Mouse (Mus musculus) embryonic facial prominence, embryonic 12.5 days (tissue): ENCODE data around the gene Erich6. TPM values are rescaled to one million over a fixed set of nuclear protein-coding genes. Genes with fewer than 3 reads are reported as not detected.

Source experiments
- ATAC-seq: fragments of 200-750 bp; cut with Nextera tagmentation; 2 replicates; pipeline ENCODE4 v1.8.0; 2017; ENCODE audit not compliant: insufficient number of reproducible peaks, insufficient read depth, low FRiP score, low TSS enrichment
- H3K27ac ChIP-seq: fragments of 300-500 bp; sonication (generic); 2 replicates; pipeline ENCODE4 v1.5.1; 2016; ENCODE audit warnings: mild to moderate bottlenecking
- H3K27me3 ChIP-seq: fragments of 300-500 bp; sonication (generic); 2 replicates; pipeline ENCODE4 v1.6.1; 2016; ENCODE audit warnings: mild to moderate bottlenecking, moderate library complexity
- H3K36me3 ChIP-seq: fragments of 300-500 bp; sonication (generic); 2 replicates; pipeline ENCODE4 v1.6.1; 2016; ENCODE audit warnings: mild to moderate bottlenecking
- H3K4me1 ChIP-seq: fragments of 300-500 bp; sonication (generic); 2 replicates; pipeline ENCODE4 v1.6.1; 2016
- H3K4me2 ChIP-seq: fragments of 300-500 bp; sonication (generic); replicated peaks from 2 replicates; pipeline ENCODE4 v1.6.1; 2016; ENCODE audit warnings: mild to moderate bottlenecking, moderate library complexity
- H3K4me3 ChIP-seq: fragments of 300-500 bp; sonication (generic); 2 replicates; pipeline ENCODE4 v1.5.1; 2016; ENCODE audit warnings: mild to moderate bottlenecking
- H3K9ac ChIP-seq: fragments of 300-500 bp; sonication (generic); 2 replicates; pipeline ENCODE4 v1.6.1; 2016; ENCODE audit warnings: mild to moderate bottlenecking, moderate library complexity
- H3K9me3 ChIP-seq: fragments of 300-500 bp; sonication (generic); 2 replicates; pipeline ENCODE4 v1.6.1; 2016; ENCODE audit warnings: mild to moderate bottlenecking, moderate library complexity
- WGBS: fragments of 180-500 bp; shearing (Covaris S2); methylation state at CpG from one replicate; pipeline ENCODE4 v1.1.7; 2016; 5-methylcytosine and 5-hydroxymethylcytosine counted together
- polyA plus RNA-seq: library from polyadenylated mRNA; unstranded; fragments of >200 nt; fragmentation: Nextera tagmentation; extraction: Ambion mirVana; gene quantifications from 2 replicates; pipeline ENCODE4 v1.2.1, GENCODE M21; 2016

Erich6 gene
- polyA plus RNA-seq, 1 experiment from 2014 or later: not detected

DNA sequence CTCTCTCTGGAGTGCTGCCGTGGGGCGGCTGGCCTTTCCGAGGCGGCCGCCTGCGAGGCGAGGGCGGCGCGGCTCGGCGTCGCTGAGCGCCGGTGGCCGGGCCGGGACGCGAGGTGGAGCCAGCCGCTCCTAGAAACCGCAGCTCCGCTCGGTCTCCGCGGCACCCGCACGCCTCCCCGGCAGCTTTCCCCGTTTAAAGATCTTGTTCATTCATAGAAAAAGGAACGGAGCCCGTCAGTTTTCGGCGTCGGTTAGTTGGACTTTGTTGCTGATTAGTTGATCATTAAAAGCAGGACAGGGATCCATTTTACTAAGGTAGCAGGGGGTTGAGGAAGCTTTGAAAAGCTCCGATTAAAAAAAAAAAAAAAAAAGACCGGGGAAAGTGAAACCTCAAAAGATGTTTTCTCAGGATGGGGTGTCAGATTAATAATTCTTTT, 59.9 kb downstream of the Erich6 start:
- ATAC-seq: peak; percentile 82
- H3K36me3 ChIP-seq: peaks cover 9% of the 10 kb centered on the region; the same call in 1 of the 2 replicates

DNA sequence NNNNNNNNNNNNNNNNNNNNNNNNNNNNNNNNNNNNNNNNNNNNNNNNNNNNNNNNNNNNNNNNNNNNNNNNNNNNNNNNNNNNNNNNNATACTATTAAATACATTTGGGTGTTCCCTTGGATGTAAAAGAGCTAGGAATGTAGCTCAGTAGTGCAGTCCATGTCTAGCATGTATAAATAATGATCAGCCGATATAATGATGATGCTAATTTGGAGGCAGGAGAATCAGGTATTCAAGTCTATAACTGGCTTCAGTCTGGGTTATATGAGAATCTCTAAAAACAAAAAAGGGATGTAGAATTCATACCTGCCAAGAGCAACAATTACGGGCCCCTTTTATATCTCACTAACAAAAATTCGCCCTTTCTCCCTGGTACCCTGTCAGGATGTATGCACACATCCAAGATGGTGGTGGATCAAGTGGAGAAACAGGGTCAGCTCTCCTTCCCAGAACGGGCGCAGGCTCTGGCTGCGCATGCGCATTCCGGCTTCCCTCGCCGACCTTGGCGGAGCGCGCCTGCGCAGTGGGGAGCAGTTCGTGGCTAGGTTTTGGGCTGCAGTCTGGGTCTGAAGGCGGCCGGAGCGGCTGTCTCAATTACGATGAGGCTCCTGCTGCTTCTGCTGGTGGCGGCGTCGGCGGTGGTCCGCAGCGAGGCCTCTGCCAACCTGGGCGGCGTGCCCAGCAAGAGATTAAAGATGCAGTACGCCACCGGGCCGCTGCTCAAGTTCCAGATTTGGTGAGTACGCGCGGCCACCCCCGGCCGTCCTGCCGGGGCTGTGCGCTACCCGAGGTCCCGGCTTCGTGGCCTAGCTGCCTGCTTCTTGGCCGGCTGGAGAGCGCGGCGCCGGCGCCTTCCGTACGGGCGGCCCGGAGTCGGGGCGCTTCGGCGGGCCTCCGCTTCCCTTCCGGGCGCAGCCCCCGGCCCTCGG, 60.6 kb downstream of the Erich6 start, which contains the start of gene Selenot:
Gene Selenot (plus strand): TSS at position 500 of the 930 bp plus-strand sequence.
- 2% methylated on average over 58 of the region's 59 CpGs for WGBS
- Histone ChIP-seq H3K4me1 (0 out of 2 replicates have a peak, but pooled peaks cover 3% of the 10 kb centered on the region), H3K9me3 (no peaks in the 10 kb centered on the region), H3K36me3 (peaks cover 9% of the 10 kb centered on the region; the same call in 1 of the 2 replicates), H3K9ac (peak within 1 kb of the TSS; percentile 98), H3K4me3 (peak within 1 kb of the TSS; percentile 92), H3K27ac (peak within 1 kb of the TSS; percentile 100), H3K27me3 (no peaks in the 10 kb centered on the region), H3K4me2 (peak within 1 kb of the TSS; percentile 57)
- ATAC-seq: peak; percentile 93

More for the DNA sequence above, 59.9 kb downstream of the Erich6 start:
- H3K4me3 ChIP-seq: peak overlapping the region; percentile 92
- H3K4me2 ChIP-seq: peak overlapping the region; percentile 57
- H3K4me1 ChIP-seq: 0 out of 2 replicates have a peak, but pooled peaks cover 3% of the 10 kb centered on the region
- peak overlapping the region; percentile 98 for H3K9ac ChIP-seq
- H3K27me3 ChIP-seq: no peaks in the 10 kb centered on the region
- H3K27ac ChIP-seq: peak overlapping the region; percentile 100
- H3K9me3 ChIP-seq: no peaks in the 10 kb centered on the region
- WGBS: under 1% methylated on average over 36 of the region's 36 CpGs

DNA sequence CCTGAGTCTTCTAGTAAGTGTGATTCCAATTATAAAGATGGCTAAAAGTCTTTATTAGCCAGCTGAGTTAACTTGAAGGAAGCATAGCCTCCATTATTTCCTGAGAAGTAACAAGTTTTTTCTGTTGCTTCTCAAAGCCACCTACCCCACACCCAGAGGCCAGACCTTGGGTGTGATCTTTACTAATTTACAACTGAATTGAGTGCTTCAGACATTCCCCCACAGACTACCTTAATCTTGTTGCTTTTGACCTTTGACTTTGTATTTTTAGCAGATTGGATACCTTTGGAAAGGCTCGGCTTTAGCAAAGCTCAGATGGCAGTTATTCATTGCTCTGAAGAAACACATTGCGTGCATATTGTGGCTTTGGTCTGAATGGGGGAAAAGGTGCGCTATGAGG, 66.2 kb downstream of the Erich6 start:
- Histone ChIP-seq H3K4me2 (no peak overlapping the region), H3K9me3 (no peaks in the 10 kb centered on the region), H3K36me3 (no peaks in the 10 kb centered on the region), H3K4me1 (no peaks in the 10 kb centered on the region), H3K9ac (no peak overlapping the region), H3K27me3 (no peaks in the 10 kb centered on the region), H3K4me3 (no peak overlapping the region), H3K27ac (no peak overlapping the region)
- WGBS: 76% methylated on average over 3 of the region's 3 CpGs
- no peak for ATAC-seq

Other genes starting within 250 kb of the Erich6 start
- gene Tsc22d2, start 222.5 kb downstream of the Erich6 start, polyA plus RNA-seq: 17.5 and 19.3 TPM in 2 replicates
- 56.4 and 57.4 TPM in 2 replicates for gene Eif2a, start 111.4 kb downstream of the Erich6 start, polyA plus RNA-seq
- 147 and 157 TPM in 2 replicates for gene Serp1, start 111.3 kb downstream of the Erich6 start, polyA plus RNA-seq
- gene Selenot, start 60.6 kb downstream of the Erich6 start, polyA plus RNA-seq: 15.4 and 18.1 TPM in 2 replicates
- gene Siah2, start 55.2 kb upstream of the Erich6 start, polyA plus RNA-seq: 7.4 and 8.0 TPM in 2 replicates
- gene Mindy4b-ps, start 185.1 kb upstream of the Erich6 start, polyA plus RNA-seq: 0.29 TPM in 1 of 2 replicates, not detected in the other
- gene Clrn1, start 248.1 kb upstream of the Erich6 start, polyA plus RNA-seq: 2.5 and 2.7 TPM in 2 replicates